Mouse (Mus musculus) frontal cortex, postnatal 36 days (tissue): ENCODE data around the gene Zc3h15.

Experiments used
- DNase-seq, 2 experiments: peaks; one replicate each; pipeline ENCODE4 v3.0.0; 2022; ENCODE audit warnings: low spot score in 2 of 2

Zc3h15 gene

GRCm38 (mm10) chr2:83673843-83674242 is 29.6 kb downstream of the Zc3h15 start:
- no peak for DNase-seq

GRCm38 (mm10) chr2:83674421-83674820 is 30.2 kb downstream of the Zc3h15 start:
- DNase-seq = no peak

- DNase-seq = no peak
Measured at GRCm38 (mm10) chr2:83674896-83675295, 30.7 kb downstream of the Zc3h15 start.

GRCm38 (mm10) chr2:83675681-83676080 is 31.4 kb downstream of the Zc3h15 start:
- DNase-seq = no peak

- no peak for DNase-seq
Measured at GRCm38 (mm10) chr2:83676226-83676870, 32.1 kb downstream of the Zc3h15 start.

GRCm38 (mm10) chr2:83681332-83681731 is 37.1 kb downstream of the Zc3h15 start:
- DNase-seq = no peak

GRCm38 (mm10) chr2:83681785-83682184 is 37.5 kb downstream of the Zc3h15 start:
- DNase-seq = no peak

GRCm38 (mm10) chr2:83682282-83682681 is 38.0 kb downstream of the Zc3h15 start:
- DNase-seq = no peak

GRCm38 (mm10) chr2:83683731-83684519 is 39.7 kb downstream of the Zc3h15 start:
- no peak for DNase-seq

- no peak for DNase-seq
Measured at GRCm38 (mm10) chr2:83684691-83685090, 40.5 kb downstream of the Zc3h15 start.

GRCm38 (mm10) chr2:83690372-83690771 is 46.1 kb downstream of the Zc3h15 start:
- DNase-seq = no peak

- DNase-seq = no peak
Measured at GRCm38 (mm10) chr2:83692651-83693545, 48.7 kb downstream of the Zc3h15 start.

GRCm38 (mm10) chr2:83694061-83694460 is 49.8 kb downstream of the Zc3h15 start:
- DNase-seq = no peak

GRCm38 (mm10) chr2:83695345-83696247 is 51.4 kb downstream of the Zc3h15 start:
- no peak for DNase-seq

- no peak for DNase-seq
Measured at GRCm38 (mm10) chr2:83698484-83698883, 54.2 kb downstream of the Zc3h15 start.

GRCm38 (mm10) chr2:83699324-83699723 is 55.1 kb downstream of the Zc3h15 start:
- DNase-seq = no peak

GRCm38 (mm10) chr2:83700667-83701066 is 56.4 kb downstream of the Zc3h15 start:
- DNase-seq = no peak

GRCm38 (mm10) chr2:83702411-83702810 is 58.2 kb downstream of the Zc3h15 start:
- DNase-seq = no peak

GRCm38 (mm10) chr2:83705580-83706158 is 61.4 kb downstream of the Zc3h15 start:
- DNase-seq = no peak

- DNase-seq = no peak
Measured at GRCm38 (mm10) chr2:83709896-83710524, 65.8 kb downstream of the Zc3h15 start.
